Mouse (Mus musculus): ENCODE measurements around the gene Samt1.
"Not testable (repeated sequence)": the region's sequence is repeated elsewhere in the genome, so short reads cannot be mapped to it uniquely, and the experiment has no call there.

The Samt1 gene

DNA sequence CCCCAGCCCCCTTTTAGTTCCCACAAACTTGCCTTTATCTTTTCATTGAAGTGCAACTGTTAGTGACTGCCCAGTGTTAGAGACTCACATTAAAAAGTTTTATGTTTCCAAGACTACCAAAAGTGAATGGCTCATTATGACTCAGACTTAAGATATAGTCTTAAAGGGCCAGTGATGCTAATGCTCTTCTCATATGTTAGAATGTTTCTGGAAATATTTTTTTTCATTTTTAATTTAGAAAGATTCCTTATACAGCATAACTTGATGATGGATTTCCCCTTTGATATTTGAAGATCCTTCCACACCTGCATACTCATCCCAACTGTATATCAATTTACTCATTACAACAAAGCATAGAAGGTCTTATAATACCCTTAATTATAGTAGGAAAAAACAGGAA lies at the start of gene Samt1:
Gene Samt1, minus strand, starts transcription at position 101 of the 400 bp plus-strand sequence.
- DNase-seq: not testable (repeated sequence)

DNA sequence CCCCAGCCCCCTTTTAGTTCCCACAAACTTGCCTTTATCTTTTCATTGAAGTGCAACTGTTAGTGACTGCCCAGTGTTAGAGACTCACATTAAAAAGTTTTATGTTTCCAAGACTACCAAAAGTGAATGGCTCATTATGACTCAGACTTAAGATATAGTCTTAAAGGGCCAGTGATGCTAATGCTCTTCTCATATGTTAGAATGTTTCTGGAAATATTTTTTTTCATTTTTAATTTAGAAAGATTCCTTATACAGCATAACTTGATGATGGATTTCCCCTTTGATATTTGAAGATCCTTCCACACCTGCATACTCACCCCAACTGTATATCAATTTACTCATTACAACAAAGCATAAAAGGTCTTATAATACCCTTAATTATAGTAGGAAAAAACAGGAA lies 42.5 kb upstream of the Samt1 start, which contains the start of gene Gm10057:
Gene Gm10057, minus strand, starts transcription at position 101 of the 400 bp plus-strand sequence.
- not testable (repeated sequence) for DNase-seq

DNA sequence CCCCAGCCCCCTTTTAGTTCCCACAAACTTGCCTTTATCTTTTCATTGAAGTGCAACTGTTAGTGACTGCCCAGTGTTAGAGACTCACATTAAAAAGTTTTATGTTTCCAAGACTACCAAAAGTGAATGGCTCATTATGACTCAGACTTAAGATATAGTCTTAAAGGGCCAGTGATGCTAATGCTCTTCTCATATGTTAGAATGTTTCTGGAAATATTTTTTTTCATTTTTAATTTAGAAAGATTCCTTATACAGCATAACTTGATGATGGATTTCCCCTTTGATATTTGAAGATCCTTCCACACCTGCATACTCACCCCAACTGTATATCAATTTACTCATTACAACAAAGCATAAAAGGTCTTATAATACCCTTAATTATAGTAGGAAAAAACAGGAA lies 21.3 kb upstream of the Samt1 start, which contains the start of gene 4921511M17Rik:
Gene 4921511M17Rik, minus strand, starts transcription at position 101 of the 400 bp plus-strand sequence.
- not testable (repeated sequence) for DNase-seq

DNA sequence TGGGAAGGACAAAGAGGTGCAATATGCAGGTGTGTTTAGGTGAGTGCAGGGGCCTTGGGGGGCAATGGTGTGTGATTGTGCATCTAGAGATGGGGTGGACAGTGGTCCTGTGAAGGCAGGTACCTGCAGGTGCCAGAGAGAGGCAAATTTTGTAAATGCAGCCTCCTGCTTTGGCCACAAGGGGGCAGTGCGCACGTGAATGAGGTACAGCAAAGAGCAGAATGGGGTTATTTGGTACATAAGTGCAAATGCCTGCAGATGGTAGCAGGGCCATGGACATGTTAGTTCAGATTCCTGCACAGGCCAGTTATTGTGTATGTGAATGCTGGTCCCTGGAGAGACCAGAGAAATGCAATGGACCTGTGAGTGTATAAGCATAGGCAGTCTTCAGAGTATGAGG lies 35.5 kb downstream of the Samt1 start:
- DNase-seq: not testable (repeated sequence)

DNA sequence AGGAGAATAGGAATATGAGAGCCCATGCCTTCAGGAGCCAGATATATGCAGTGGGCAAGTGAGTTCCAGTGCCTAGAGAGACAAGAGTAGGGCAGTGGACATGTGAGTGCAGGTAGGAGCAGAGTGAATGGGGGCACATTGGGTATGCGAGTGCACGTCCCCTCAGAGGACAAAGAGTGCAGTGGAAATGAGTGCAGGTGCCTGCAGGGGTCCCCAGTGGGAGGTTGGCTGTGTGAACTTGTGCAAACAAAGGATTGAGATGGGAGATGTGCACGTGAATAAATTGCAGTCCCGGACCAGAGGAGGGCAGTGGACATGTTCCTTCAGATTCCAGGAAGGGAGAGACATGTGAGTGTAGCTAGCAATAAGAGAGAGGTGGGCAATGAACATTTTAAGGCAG lies 36.0 kb downstream of the Samt1 start:
- DNase-seq: not testable (repeated sequence)

DNA sequence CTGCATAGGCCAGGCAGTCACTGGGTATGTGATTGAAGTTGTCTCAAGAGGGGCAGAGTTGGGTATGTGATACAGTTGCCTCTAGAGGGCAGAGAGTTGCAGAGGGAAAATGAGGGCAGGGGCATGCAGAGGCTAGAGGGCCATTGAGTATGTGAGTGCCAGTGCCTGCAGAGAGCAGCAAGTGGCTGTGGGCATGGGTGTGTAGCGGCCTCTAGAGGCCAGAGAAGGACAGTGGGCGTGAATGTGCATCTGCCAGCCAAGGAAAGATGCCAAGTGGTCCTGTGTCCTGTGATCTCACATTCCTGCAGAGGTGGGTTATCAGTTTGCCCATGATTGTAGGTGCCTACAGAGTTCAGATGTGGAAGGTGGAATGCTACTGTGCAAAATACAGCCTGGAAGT lies 38.0 kb downstream of the Samt1 start:
- no peak for DNase-seq

DNA sequence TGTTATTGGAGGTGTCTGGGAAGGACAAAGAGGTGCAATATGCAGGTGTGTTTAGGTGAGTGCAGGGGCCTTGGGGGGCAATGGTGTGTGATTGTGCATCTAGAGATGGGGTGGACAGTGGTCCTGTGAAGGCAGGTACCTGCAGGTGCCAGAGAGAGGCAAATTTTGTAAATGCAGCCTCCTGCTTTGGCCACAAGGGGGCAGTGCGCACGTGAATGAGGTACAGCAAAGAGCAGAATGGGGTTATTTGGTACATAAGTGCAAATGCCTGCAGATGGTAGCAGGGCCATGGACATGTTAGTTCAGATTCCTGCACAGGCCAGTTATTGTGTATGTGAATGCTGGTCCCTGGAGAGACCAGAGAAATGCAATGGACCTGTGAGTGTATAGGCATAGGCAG lies 59.6 kb downstream of the Samt1 start:
- not testable (repeated sequence) for DNase-seq

All from lung, postnatal 10 days (tissue).